Mouse (Mus musculus) kidney, adult 2 months (tissue): ENCODE measurements around the gene Xntrpc.

Experiments
- CTCF ChIP-seq: fragments of 200-500 bp; conservative IDR thresholded peaks from 2 replicates; pipeline ENCODE4 v1.5.1; 2011; ENCODE audit warnings: low read depth, mild to moderate bottlenecking, control low read depth, low read length, moderate library complexity, mixed read lengths; ENCODE audit not compliant: insufficient read depth, insufficient read length
- POLR2A ChIP-seq: fragments of 200-500 bp; IDR thresholded peaks from one replicate; pipeline ENCODE4 v1.6.1; 2011; ENCODE audit warnings: low read depth, low read length, control low read depth

- TF ChIP-seq CTCF = no peak
- no peak for TF ChIP-seq POLR2A
Measured at GRCm38 (mm10) chr7:102102696-102103095, 37.2 kb downstream of the Xntrpc start.
